Mouse (Mus musculus) induced T-regulatory cell, adult 2 months (primary cell): ENCODE data around the gene Gcn1l1.

Experiments
- DNase-seq: peaks from one replicate; pipeline ENCODE4 v3.0.0-alpha.2; 2012; ENCODE audit warnings: low read depth

Gene Gcn1l1

GRCm38 (mm10) chr5:115534856-115535255 lies 30.2 kb upstream of the Gcn1l1 start:
- DNase-seq = peak; percentile 72

- DNase-seq = no peak
These were observed 29.4 kb upstream of the Gcn1l1 start for GRCm38 (mm10) chr5:115535635-115536034.

DNA sequence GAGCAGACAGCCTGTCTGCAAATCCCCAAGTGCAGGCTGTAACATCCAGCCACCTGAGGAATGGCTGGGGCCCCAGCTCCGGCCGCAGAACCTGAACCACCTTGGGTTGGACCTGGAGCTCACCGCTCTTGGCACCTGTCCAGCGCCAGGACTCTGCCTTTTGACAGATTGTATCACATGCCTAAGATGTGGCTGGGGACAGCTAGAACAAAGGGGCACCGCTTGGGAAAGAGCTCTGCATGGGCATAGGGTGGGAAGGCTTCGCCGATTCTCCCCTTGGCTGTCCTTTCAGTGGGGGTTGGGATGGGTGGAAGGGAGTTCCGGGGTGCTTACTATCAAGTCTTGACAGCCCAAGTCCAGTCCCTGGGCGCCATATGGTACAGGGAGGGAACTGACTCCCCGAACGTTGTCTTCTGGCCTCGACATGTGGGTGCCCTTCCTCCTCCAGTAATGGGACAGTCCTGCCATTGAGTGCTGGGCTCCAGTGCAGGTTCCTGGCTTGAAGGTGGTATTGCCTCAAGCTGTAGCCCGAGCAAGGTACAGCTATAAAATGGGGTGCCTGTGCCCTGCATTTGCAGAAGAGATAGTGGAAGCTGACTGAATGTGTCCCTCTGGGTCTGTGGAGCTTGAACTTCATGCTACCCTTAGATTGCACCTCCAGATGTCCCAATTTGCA lies 26.9 kb upstream of the Gcn1l1 start:
- no peak for DNase-seq

DNA sequence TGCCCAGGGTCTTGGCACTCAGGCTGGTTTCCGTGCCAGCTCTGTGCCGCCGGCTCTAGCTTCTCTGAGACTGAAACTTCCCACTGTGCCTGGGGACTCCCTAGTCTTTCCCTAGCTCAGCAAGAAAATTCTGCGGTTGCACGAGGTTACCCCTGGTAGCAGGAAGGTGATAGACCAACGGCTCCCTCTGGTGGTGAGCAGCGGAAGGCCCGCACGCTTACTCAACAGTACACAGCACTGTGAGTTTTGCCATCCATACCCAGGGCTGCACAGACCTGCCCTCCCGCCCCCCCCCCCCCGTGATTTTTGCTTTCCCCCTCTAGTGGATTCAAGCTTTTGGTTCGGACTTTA lies 26.4 kb upstream of the Gcn1l1 start:
- DNase-seq = peak; percentile 95

- DNase-seq = peak; percentile 72
These were observed 22.2 kb upstream of the Gcn1l1 start for GRCm38 (mm10) chr5:115542635-115543384.

DNA sequence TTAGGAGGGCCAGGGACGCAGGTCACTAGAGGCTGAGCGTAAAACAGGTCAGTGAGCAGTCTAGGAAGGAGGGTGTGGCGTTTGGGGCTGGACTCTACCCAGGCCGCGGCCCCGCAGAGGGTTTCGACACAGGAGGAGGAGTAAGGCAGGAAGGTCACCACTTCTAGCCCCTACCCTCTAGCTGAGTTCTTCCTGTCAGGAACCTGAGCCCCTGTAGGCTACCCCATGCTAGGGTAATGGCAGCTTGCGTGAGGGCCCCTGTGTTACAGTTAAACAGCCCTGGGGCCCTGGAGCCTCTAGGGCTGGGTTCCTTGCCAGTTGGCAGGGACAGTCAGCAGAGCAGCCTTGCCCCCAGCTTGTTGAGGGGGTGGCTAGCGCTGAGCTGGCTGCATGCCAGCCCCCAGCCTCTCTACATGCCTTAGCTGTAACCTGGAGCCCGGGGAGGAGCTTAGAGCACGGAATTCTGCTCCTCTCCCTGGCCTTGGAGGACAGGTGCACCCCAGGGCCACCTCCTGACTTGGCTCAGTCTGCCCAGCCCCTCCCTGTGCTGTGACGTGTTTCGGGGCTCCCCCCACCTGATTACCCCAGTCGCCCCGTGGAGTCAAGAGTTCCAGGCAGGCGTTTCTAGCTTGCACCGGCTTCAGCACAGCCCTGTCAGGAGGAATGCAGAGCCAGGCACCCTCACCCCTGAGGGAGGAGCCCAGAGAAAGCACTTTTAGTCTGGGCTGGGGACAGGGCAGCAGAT lies 21.4 kb upstream of the Gcn1l1 start:
- DNase-seq = no peak

- no peak for DNase-seq
These were observed 20.3 kb upstream of the Gcn1l1 start for GRCm38 (mm10) chr5:115544655-115545185.

DNA sequence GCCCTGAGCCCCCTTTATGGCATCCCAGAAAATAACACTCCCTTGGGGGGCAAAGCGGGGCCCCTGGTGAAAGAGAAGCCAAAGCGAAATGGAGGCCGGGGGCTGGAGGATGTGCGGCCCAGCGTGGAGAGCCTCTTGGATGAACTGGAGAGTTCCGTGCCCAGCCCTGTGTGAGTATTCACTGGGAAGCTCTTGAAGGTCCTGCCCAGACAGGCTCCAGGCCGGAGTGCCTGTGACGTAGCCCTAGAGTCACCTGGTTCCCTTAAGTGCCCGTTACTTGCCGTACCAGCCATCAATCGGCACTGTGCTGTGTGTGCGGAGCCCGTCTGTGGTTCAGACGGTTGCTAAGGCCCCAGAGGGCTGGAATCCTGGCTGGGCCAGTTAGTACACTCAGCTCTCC lies 19.4 kb upstream of the Gcn1l1 start:
- DNase-seq = no peak

GRCm38 (mm10) chr5:115546536-115546935 lies 18.5 kb upstream of the Gcn1l1 start:
- no peak for DNase-seq

- no peak for DNase-seq
These were observed 18.0 kb upstream of the Gcn1l1 start for GRCm38 (mm10) chr5:115547014-115547413.

- DNase-seq = no peak
These were observed 17.6 kb upstream of the Gcn1l1 start for GRCm38 (mm10) chr5:115547421-115547820.

- no peak for DNase-seq
These were observed 16.4 kb upstream of the Gcn1l1 start for GRCm38 (mm10) chr5:115548501-115549285.

GRCm38 (mm10) chr5:115550482-115551005 lies 14.5 kb upstream of the Gcn1l1 start:
- no peak for DNase-seq

DNA sequence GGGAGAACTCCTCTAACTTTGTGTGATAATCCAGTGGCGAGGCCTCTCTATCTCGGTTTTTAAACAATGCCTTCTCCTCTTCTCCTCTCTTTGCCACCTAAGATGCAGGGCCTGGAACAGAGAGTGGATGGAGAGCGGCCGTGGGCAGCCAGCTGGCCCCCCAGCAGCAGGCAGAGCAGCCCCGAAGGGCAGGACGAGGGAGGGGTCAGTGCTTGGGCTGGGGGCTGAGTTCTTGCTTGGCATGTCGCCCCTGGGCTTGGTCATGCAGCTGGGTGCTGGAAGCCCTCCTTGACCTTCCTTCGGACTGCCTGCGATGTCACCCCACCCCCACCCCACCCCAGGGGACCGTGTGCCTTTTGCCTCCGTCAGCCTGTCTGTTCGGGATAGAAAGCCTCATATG lies 13.7 kb upstream of the Gcn1l1 start:
- DNase-seq = no peak

DNA sequence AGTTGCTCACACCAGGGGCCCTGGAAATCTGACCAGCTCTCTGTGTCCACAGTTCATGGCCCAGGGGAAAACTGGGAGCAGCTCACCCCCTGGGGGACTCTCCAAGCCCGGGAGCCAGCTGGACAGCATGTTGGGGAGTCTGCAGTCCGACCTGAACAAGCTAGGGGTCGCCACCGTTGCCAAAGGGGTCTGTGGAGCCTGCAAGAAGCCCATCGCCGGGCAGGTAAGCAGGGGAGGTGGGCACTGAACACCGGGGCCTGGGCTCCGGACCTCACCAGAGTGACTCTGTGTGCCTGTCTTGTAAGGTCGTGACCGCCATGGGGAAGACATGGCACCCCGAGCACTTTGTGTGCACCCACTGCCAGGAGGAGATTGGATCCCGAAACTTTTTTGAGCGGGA lies 13.3 kb upstream of the Gcn1l1 start:
- DNase-seq = no peak

- DNase-seq = no peak
These were observed 11.1 kb upstream of the Gcn1l1 start for GRCm38 (mm10) chr5:115553801-115554420.

GRCm38 (mm10) chr5:115554536-115555291 lies 10.3 kb upstream of the Gcn1l1 start:
- no peak for DNase-seq

DNA sequence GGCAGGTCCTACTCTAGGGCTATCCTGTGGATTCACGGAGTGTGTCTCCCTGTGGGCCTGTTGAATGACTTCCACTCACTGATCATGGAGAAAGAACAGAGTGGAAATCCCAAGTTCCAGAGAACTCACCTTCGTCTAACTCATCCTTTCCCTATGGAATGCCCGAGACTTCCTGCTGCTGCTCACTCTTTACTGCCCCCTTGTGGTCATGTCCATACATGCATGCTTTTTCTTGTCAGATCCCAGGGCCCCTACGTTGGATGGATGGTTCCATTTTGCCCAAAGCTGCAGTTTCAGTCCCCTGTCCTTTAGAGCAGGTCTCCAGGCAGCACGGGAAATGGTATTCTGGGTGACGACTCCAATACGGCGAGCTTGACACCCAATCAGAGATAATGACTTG lies 8.8 kb upstream of the Gcn1l1 start:
- DNase-seq = peak; percentile 87

- no peak for DNase-seq
These were observed 6.8 kb upstream of the Gcn1l1 start for GRCm38 (mm10) chr5:115558182-115558794.
